Mouse (Mus musculus): ENCODE results near the gene Oxt.

Oxt gene

DNA sequence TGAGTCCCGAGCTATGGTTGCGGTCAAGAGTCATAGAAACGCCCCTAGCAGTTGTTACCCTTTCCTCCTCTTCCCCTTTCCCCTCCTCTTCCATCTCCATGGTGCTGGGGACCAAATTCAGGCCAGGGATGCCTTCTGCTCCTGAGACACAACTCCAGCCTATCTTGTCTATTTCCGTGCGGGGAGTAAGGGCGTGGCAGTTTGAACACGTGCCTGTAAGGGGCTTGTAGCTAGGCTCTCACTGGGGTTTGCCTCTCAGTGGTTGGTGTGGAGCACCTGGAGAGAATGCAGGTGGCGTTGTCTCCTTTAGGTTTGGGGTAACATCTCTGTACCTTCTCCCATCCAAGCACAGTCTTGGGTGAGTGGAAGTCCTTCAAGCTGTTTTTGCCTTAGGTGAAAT, 3.8 kb downstream of the Oxt start:
- no peak for DNase-seq (ENCODE audit: low spot score)

DNA sequence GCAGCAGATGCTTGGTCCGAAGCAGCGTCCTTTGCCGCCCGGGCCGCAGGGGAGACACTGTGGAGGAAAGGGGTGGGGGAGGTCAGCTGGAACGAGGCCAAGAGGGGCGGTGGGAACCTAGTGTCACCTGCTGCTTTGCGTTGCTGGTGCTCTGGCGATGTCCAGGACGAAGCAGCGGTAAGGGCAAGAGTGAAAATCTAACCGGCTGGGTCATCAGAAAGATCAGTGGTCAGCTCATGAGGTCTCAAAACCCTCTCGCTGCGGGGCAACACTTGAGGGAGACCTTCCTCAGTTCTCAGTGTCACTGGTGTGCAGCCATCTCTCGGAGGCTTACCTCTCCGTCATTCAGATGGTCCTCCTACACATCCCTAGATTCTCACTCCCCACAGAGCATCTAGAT, 5.2 kb downstream of the Oxt start:
- DNase-seq (ENCODE audit: low spot score) = no peak

- DNase-seq (ENCODE audit: low spot score) = no peak
Measured at GRCm38 (mm10) chr2:130582552-130582951, 6.6 kb downstream of the Oxt start, which contains the start of gene Avp. Gene Avp (minus strand): TSS chr2:130582554.

DNA sequence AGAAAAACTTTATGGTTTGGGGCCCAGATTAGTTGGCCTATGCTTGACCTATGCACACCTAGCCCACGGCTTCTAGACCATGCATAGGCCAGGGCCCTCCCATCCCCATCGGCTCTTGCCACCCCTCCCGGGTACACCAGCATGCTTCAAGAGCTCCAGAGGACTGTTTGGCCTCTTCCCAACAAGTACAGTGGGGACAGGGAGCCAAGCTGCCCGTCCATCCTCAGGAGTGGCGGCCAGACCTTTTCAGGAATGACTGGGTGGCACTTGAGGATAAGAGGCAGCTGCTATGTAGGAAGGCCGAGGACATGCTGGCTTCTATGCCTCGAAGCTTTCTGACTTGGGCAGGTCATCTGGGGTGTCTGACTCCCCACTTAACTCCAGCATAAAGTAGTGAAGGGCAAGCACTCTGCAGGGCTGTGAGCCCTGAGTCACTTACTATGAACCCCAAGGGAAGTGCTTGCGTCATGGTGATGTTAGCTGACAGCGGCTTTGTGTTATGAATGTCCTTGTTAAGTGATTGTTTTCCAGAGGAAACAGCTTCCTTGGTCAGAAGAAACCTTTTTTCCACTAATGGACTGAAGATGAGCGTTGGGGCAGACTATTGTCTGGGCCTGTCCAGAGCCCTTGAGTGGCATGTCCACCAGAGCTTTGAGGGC, 8.1 kb downstream of the Oxt start:
- no peak for DNase-seq (ENCODE audit: low spot score)

DNA sequence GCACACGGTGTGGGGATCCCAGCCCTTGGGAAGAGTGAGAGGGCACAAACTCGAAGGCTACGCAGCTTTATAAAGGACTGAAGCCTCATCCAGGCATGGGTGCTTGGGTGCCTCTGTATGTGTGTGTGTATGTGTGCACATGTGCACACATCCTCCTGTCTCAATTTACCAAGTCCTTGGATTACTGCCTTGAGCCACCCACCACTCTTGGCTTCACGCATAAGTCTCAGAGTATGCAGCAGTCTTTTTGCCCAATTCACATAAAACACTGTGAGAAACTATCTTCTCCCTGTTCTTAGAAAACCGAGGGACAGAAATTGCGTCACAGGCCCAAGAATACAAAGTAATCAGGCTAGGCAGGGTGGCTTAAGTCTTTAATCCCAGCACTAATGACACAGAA, 10.0 kb downstream of the Oxt start:
- DNase-seq (ENCODE audit: low spot score) = no peak

DNA sequence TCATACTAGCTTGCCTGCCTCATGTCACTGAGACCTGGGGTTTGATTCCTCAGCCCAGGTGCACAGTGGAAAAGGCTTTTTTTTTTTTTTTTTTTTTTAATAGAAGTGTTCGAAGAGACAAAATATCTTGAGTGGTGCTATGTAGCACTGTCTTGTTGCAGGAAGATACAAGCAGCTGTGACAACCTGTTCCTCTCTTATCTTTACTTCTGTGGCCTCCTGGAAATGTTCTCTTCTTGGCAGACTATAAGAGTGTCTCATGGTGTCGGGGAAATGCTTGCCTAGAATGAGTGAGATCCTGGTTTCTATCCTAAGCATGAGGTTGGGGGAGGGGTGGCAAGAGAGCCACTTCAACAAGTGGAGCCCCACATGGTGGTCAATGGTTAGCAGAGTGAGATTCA, 12.4 kb downstream of the Oxt start:
- DNase-seq (ENCODE audit: low spot score) = no peak

- no peak for DNase-seq (ENCODE audit: low spot score)
Measured at GRCm38 (mm10) chr2:130589157-130589556, 13.2 kb downstream of the Oxt start.

- no peak for DNase-seq (ENCODE audit: low spot score)
Measured at GRCm38 (mm10) chr2:130589761-130590160, 13.8 kb downstream of the Oxt start.

DNA sequence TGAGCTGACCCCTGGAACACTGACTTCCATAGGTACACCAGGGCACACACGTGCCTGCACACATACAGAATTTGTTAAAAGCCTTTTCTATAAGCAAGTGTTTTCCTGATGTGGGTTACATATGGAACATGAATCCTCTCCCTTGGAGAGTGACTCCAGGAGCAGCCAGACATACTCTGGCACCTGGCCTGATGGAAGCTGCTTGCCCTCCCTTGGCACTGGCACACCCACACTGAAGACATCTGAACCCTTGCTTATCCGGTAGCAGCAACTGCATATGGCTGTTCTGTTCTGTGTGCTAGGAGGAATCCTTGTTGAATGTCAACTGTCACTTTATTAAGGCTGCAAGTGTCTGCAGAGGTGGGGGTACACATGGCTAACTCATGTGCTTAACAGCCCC, 15.0 kb downstream of the Oxt start:
- no peak for DNase-seq (ENCODE audit: low spot score)

- DNase-seq (ENCODE audit: low spot score) = no peak
Measured at GRCm38 (mm10) chr2:130595596-130595995, 19.6 kb downstream of the Oxt start.

DNA sequence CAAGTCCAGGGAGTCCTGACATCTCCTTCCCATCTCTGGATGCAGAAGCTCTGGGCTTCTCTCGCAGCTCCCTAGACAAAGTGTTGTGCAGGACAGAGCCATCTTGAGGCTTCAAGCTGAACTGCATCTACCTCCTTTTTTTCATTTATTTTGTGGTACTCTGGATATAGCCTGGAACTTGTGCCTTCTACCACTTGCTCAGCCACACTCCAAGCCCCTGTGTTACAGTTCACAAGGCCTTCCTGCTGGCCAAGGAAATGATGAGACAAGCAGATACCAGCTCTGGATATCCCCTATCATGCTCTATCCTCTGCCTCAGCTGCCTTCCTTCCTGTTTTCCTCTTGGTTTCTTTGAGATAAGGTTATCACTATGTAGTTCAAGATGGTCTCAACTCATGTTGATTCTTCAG, 21.6 kb downstream of the Oxt start:
- no peak for DNase-seq (ENCODE audit: low spot score)

DNA sequence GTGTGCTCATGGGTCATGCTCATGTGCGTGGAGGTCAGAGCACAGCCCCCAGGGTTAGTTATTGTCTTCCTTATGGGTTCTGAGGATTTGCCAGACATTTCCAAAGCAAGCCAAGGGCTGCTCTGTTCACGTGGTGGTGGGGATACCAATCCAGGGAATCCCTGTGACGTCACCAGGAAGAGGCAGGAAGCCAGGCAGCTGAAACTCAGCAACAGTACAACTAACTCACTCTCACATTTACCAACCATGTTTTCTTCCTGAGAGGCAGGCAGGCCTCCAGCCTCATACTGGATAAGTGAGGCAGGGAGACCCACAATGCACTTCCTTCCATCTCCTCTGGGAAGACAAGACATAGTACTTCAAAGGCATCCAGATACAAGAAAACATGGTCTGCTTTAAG, 22.4 kb downstream of the Oxt start:
- no peak for DNase-seq (ENCODE audit: low spot score)

GRCm38 (mm10) chr2:130602195-130602594, 26.2 kb downstream of the Oxt start:
- no peak for DNase-seq (ENCODE audit: low spot score)

- peak; percentile 16 for DNase-seq (ENCODE audit: low spot score)
Measured at GRCm38 (mm10) chr2:130613091-130613490, 37.1 kb downstream of the Oxt start.

DNA sequence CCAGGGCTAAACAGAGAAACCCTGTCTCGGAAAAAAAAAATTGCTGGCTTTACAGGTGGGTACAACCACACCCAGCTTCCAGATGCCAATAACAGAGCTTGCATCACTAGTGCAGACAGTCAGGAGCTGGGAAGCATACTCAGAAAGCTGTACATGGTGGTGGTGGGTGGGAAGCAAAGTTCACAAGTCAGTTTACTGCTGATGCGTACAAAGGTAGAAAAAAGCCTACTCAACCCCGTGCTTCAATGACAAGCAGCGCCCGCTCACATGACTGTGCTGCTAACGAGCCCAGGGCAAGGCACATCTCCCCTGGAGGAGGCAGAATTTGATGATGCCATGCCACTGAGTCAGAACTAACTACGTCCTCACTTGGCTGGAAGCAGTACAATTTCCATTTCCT, 43.0 kb downstream of the Oxt start:
- DNase-seq (ENCODE audit: low spot score) = no peak
